Mouse (Mus musculus) left cerebral cortex, adult 8-10 months (tissue): ENCODE measurements around the gene Kif22. TPM values are rescaled to one million over a fixed set of nuclear protein-coding genes. Genes with fewer than 3 reads are reported as not detected.

Source experiments
- DNase-seq, 2 experiments: peaks; one replicate each; pipeline ENCODE4 v3.0.0; 2022; ENCODE audit warnings: low spot score in 2 of 2
- microRNA-seq, 2 experiments: library from miRNA; unstranded; fragments of <30 nt; microRNA quantifications; one replicate each; pipeline ENCODE4 v1.2.0; 2022
- total RNA-seq, 4 experiments: library from RNA; stranded (reverse); gene quantifications; 2 replicates each; pipeline ENCODE4 v1.2.4; 2022

Gene Kif22
- total RNA-seq, 4 experiments from 2014 or later, result 2.3 to 7.1 (median 5.3) TPM

DNA sequence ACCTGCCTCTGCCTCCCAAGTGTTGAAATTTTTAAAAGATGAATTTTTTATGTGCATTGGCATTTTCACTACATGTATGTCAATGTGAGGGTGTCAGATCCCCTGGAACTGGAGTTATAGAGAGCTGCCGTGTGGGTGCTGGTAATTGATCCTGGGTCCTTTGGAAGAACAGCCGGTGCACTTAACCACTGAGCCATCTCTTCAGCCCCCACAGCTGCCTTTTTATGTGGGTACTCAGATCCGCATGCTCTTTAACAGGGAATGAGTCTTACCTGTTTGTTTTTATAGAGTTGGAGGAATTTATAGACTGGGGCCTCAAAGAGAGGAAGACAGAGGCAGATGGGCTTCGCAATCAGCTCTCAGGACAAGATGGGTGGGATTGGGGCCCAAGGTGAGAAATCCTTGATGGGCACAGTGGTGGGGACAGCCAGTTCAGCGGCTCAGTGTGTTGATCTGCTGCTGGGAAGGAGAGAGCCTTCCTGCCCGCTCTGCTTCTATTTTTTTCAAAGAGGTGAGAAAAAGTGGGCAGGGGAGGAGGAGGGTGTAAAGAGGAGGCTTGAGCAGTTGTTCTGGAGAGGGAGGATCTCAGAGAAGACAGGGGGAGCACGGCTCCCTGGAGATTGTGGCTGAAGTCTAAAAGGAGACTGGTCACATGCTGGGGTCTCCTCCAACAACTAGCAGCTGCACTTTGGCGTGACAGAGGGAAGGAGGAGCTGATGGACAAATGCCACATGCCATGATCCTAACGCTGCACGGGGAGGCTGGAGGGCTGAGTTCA, 57.4 kb downstream of the Kif22 start:
- peak in 1 of 2 experiments; percentile 62 for DNase-seq

DNA sequence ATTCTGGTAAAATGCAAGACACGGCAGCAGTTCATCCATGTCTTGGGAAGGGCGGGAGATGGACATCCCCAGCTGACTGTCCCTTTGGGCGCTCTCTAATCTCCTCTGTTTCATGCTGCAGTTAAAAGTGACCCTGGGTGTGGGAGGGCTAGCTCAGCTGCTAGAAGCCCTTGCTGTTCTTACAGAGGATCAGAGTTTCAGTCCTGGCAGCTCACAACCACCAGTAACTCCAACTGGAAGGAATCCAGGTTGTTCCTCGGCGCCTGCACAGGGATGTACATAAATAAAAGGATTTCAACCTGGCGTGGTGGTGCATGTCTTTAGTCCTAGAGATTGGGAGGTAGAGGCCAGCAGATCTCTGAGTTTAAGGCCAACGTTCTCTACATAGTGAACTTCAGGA, 59.2 kb downstream of the Kif22 start:
- no peak for DNase-seq

DNA sequence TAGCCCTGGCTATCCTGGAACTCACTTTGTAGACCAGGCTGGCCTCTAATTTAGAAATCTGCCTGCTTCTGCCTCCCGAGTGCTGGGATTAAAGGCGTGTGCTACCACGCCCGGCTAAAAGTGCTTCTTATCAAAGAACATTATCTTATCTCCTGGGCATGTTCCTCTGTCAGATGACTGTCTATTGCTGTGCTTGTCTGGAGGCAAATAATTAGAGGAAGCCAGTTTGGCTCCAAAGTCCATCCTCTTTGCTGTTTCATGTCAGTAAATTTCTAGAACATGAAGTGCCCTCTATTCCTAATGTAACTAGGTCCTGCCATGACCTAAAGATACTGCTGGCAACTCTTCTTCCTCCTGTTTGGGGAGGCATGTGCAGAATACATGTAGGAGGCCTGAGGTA, 60.2 kb downstream of the Kif22 start:
- no peak for DNase-seq

DNA sequence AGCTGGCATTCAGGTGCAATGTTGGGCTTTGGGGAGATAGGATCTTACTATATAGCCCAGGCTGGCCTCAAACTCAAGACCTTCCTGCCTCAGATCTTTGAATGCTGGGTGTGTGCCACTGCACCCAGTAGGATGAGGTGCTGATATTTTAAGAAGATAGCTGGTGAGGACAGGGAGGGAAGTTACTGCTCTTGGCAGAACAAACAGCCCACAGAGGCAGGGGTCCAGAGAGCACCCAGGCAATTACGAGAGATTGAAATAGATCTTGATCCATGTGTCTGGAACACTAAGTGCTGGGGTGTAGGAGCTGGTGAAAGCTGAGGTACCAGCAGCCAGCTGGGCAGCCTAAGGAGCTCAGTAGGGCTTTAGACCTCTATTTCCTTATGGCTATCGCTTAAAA, 60.7 kb downstream of the Kif22 start:
- DNase-seq, result no peak

DNA sequence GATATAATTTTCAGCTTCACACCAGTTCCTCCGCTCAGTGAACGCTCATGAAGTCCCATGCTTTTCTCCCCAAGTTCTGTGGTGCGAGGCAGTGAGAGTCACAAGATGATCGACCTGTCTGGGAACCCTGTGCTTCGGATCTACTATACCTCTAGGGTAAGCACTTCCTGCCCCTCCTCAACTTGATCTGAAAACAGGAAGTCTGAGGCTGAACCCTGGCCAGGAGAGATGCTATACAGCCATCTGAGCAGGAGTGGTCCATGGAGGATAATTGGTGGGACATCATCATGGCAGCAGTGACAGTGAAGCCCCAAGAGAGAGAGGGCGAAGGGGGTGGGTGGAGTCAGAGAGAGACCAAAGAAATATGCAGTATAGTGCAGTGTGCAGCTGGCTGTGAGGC, 63.4 kb downstream of the Kif22 start:
- DNase-seq, result no peak

Small RNA genes within 50 kb of the gene (microRNA-seq; reads per million reads assigned to microRNA genes)
- 0 reads per million in 2 experiments for gene Gm44343

Other genes starting within 250 kb of the Kif22 start
- 10 to 100 TPM; 48.2 to 56.0 (median 51.2) TPM for gene Ppp4c, start 250.0 kb downstream of the Kif22 start, total RNA-seq
- gene Fam57b, start 244.8 kb downstream of the Kif22 start, total RNA-seq, result 10 to 100 TPM; 58.1 to 63.4 (median 59.6) TPM
- gene 4930451I11Rik, start 210.8 kb downstream of the Kif22 start, total RNA-seq, result 1 to 10 TPM in 1 of 4 experiments, not detected in 3; 2.3 TPM
- gene Doc2a, start 195.1 kb downstream of the Kif22 start, total RNA-seq, result 10 to 100 TPM; 45.6 to 57.5 (median 53.5) TPM
- 10 to 100 TPM; 32.6 to 47.7 (median 40.7) TPM for gene Hirip3, start 180.5 kb downstream of the Kif22 start, total RNA-seq
- 10 to 100 TPM; 48.0 to 61.8 (median 51.8) TPM for gene Ino80e, start 180.1 kb downstream of the Kif22 start, total RNA-seq
- gene Taok2, start 157.8 kb downstream of the Kif22 start, total RNA-seq, result 100 to 1,000 TPM; 146 to 153 (median 152) TPM
- gene Tmem219, start 119.6 kb downstream of the Kif22 start, total RNA-seq, result 10 to 100 TPM; 20.8 to 25.4 (median 22.8) TPM
- 100 to 1,000 TPM; 153 to 158 (median 156) TPM for gene Kctd13, start 113.6 kb downstream of the Kif22 start, total RNA-seq
- 10 to 100 TPM; 44.4 to 53.4 (median 50.5) TPM for gene Asphd1, start 92.9 kb downstream of the Kif22 start, total RNA-seq
- 100 to 1,000 TPM; 419 to 434 (median 424) TPM for gene Sez6l2, start 91.9 kb downstream of the Kif22 start, total RNA-seq
- 100 to 1,000 TPM; 175 to 183 (median 179) TPM for gene Cdipt, start 66.6 kb downstream of the Kif22 start, total RNA-seq
- under 1 TPM in 1 of 4 experiments, not detected in 3; 0.61 TPM for gene Cdiptos, start 66.4 kb downstream of the Kif22 start, total RNA-seq
- 10 to 100 TPM; 10.9 to 12.6 (median 12.0) TPM for gene Mvp, start 27.9 kb downstream of the Kif22 start, total RNA-seq
- 1 to 10 TPM in 1 of 4 experiments, not detected in 3; 2.5 TPM for gene Pagr1b, start 26.0 kb downstream of the Kif22 start, total RNA-seq
- gene Pagr1a, start 25.1 kb downstream of the Kif22 start, total RNA-seq, result 10 to 100 TPM; 13.2 to 34.8 (median 28.4) TPM
- gene Gm42742, start 21.4 kb downstream of the Kif22 start, total RNA-seq, result 10 to 100 TPM; 35.5 to 49.5 (median 45.3) TPM
- gene Prrt2, start 21.3 kb downstream of the Kif22 start, total RNA-seq, result 100 to 1,000 TPM; 191 to 225 (median 213) TPM
- gene Maz, start 15.4 kb downstream of the Kif22 start, total RNA-seq, result 100 to 1,000 TPM; 167 to 197 (median 191) TPM
- not detected for gene Zg16, start 44.9 kb upstream of the Kif22 start, total RNA-seq
- gene AI467606, start 48.9 kb upstream of the Kif22 start, total RNA-seq, result 1 to 10 TPM in 3 of 4 experiments, under 1 TPM in 1; 0.97 to 2.6 (median 1.7) TPM
- under 1 TPM in 3 of 4 experiments, not detected in 1; 0.19 to 0.50 (median 0.28) TPM for gene Qprt, start 79.8 kb upstream of the Kif22 start, total RNA-seq
- under 1 TPM in 3 of 4 experiments, not detected in 1; 0.09 to 0.30 (median 0.13) TPM for gene Spn, start 95.4 kb upstream of the Kif22 start, total RNA-seq
- 100 to 1,000 TPM in 2 of 4 experiments, 10 to 100 TPM in 2; 89.7 to 111 (median 98.2) TPM for gene Cd2bp2, start 153.6 kb upstream of the Kif22 start, total RNA-seq
- gene Tbc1d10b, start 166.0 kb upstream of the Kif22 start, total RNA-seq, result 100 to 1,000 TPM in 2 of 4 experiments, 10 to 100 TPM in 2; 89.4 to 105 (median 96.9) TPM
- 10 to 100 TPM in 2 of 4 experiments, 1 to 10 TPM in 2; 1.9 to 21.6 (median 9.2) TPM for gene Mylpf, start 166.4 kb upstream of the Kif22 start, total RNA-seq
- 10 to 100 TPM; 18.2 to 21.2 (median 21.0) TPM for gene Zfp553, start 190.6 kb upstream of the Kif22 start, total RNA-seq
- 1 to 10 TPM; 3.1 to 7.1 (median 5.4) TPM for gene Sept1, start 190.7 kb upstream of the Kif22 start, total RNA-seq
- 10 to 100 TPM; 49.5 to 55.5 (median 53.6) TPM for gene Zfp771, start 201.8 kb upstream of the Kif22 start, total RNA-seq
- gene Dctpp1, start 218.2 kb upstream of the Kif22 start, total RNA-seq, result 10 to 100 TPM; 24.3 to 28.3 (median 26.0) TPM
- gene Sephs2, start 231.6 kb upstream of the Kif22 start, total RNA-seq, result 10 to 100 TPM; 36.1 to 40.8 (median 38.1) TPM